Mouse (Mus musculus) adrenal gland, postnatal 4 days (tissue): ENCODE results near the gene Tstd2. TPM values are rescaled to one million over a fixed set of nuclear protein-coding genes. Genes with fewer than 3 reads are reported as not detected.

ENCODE experiments used
- DNase-seq, 2 experiments: peaks; one replicate each; pipeline ENCODE4 v3.0.0; 2021 to 2022; ENCODE audit warnings: low spot score in 2 of 2, mixed read lengths in 2 of 2
- total RNA-seq, 2 experiments: library from RNA; stranded (reverse); gene quantifications; 2 replicates each; pipeline ENCODE4 v1.2.3; 2021

The Tstd2 gene
- total RNA-seq, 2 experiments from 2014 or later = 31.4 to 38.5 TPM

GRCm38 (mm10) chr4:46085223-46085811 lies 53.2 kb downstream of the Tstd2 start:
- DNase-seq = no peak

- DNase-seq = no peak
Observed at GRCm38 (mm10) chr4:46084416-46085172, 53.9 kb downstream of the Tstd2 start.

- no peak for DNase-seq
Observed at GRCm38 (mm10) chr4:46082555-46082954, 55.9 kb downstream of the Tstd2 start.

DNA sequence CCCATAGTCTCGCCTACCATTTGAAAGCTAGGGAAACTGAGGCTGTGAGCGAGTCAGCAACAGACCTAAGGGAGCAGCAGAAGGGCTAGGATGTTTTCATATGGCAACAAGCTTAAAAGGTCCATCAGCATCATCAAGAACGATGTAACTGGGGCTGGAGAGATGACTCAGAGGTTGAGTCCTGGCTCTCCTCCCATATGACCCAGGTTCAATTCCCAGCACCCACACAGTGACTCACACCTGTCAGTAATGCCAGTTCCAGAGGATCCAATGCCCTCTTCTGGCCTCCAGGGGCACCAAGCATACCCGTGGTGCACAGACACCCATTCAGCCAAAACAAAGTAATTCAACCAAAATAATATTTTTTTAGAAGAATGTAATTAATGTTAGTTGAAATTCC lies 58.2 kb downstream of the Tstd2 start:
- no peak for DNase-seq

- DNase-seq = no peak
Observed at GRCm38 (mm10) chr4:46076892-46077291, 61.6 kb downstream of the Tstd2 start.

DNA sequence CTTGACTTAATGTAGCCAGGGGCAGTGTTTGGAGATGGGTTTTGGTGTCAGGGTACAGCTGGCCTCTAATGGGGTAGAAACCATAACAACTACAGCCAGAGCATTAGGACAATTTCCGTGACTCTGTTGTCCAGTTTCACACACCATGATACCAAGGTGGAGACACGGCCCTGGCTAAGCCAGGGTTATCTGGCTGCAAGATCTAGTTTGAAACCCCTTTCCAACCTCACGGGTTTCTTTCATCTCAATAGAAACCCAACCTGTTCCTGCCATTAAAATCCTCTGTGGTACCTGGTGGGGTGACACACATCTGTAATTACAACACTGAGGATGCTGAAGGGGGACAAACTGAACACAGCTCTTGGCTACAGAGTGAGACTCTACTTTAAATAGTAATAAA lies 62.8 kb downstream of the Tstd2 start:
- no peak for DNase-seq

GRCm38 (mm10) chr4:46073736-46074135 lies 64.8 kb downstream of the Tstd2 start:
- DNase-seq = no peak

GRCm38 (mm10) chr4:46072631-46073030 lies 65.9 kb downstream of the Tstd2 start:
- DNase-seq = no peak

- DNase-seq = no peak
Observed at GRCm38 (mm10) chr4:46069851-46070482, 68.5 kb downstream of the Tstd2 start.

DNA sequence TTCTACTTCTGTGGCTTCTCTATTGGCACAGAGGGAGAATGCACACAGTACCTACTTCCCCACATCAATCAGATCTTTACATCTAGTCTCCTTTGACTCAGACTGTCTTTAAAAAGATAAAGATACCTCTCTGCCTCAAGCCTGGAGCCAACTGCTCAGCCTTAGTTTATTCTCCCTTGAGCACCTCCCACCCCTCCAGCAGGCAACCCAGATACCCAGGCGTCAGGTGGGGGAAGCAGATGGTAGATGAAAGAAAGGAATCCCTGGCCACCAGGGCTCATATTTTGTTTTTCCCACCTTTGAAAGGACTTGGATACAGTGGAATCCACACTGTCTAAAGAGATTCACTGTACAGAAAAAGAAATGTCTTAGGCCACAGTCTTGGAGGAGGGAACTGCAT lies 69.9 kb downstream of the Tstd2 start:
- no peak for DNase-seq

DNA sequence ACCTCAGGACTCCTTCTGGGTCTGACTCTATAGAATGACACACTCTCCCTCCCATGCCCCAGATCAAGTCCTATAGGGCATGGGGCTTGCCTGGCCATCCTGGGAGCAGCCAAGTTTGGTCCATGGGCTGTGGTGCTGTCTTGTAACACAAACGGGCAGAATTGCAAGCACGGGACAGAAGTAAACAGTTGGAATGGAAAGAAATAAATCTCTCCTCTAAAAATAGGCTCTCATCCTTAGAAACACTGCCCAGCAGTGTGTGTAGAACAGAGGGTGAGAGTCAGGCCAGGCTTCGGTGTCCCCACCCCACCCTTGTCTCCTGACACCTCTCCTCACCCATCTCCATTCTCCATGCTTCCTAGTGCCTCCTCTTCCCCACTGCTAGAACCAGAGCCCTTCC lies 70.4 kb downstream of the Tstd2 start:
- DNase-seq = no peak

DNA sequence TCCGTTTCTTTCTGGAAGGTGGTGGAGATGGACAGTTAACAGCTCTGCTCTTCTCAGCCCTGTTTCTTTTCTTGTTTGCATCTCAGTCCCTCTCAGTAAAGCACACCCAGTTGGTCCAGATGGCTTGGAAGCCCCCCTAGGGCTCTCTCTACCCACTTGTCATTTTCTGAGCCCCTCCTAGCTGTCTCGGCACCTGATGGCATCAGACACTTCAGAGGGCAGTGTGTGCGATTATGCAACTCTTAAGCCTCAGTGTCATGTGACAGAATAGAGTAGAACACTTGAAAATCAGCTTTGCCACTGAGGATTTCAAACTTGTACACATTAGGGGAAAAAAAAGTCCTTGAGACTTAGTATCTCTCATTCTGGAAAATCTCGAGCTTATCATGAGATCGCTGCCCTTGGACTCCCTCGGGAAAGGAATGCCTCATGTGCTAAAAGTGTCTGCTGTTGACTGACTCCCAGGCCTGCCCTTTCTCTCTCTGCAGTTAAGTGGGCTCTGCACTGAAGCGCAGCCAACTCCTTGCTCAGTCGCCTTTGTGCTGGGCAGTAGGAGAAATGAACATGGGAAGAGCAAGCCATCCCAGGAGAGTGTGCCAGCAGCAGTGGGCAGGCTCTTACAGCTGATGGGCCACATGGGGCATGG lies 72.7 kb downstream of the Tstd2 start:
- DNase-seq = no peak

DNA sequence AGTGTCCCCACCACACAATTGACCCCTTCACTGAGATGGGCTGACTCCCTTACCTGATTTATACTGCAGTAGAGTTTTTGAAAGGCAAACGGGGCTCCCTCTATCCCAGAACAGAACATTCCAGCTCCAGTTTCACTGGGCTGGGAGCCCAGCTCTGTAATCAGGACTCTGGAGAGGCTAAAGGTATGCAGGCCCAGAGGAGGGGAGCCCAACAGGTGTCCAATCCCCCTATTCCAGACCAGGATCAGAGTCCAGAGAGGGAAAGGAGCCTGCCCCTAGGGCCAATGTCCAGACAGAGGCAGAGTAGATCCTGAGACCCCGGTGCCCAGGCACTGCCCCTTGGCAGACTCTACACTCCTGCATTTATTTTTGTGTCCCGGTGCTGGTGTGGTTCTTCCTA lies 73.5 kb downstream of the Tstd2 start:
- DNase-seq = no peak

Other genes with a start within 250 kb of the Tstd2 start
- gene Ccdc180, start 248.4 kb downstream of the Tstd2 start, total RNA-seq = under 1 TPM; 0.08 to 0.25 TPM
- 10 to 100 TPM; 20.9 to 22.5 TPM for gene Tdrd7, start 173.4 kb downstream of the Tstd2 start, total RNA-seq
- 10 to 100 TPM; 10.4 to 10.6 TPM for gene Tmod1, start 99.8 kb downstream of the Tstd2 start, total RNA-seq
- 10 to 100 TPM; 48.1 to 52.9 TPM for gene Ncbp1, start 81 bp downstream of the Tstd2 start, total RNA-seq
- gene Xpa, start 57.6 kb upstream of the Tstd2 start, total RNA-seq = 10 to 100 TPM; 32.8 to 39.2 TPM
- gene Foxe1, start 204.9 kb upstream of the Tstd2 start, total RNA-seq = not detected